33 mouse cellular contexts compared by ENCODE assay signal in the genomic region with DNA sequence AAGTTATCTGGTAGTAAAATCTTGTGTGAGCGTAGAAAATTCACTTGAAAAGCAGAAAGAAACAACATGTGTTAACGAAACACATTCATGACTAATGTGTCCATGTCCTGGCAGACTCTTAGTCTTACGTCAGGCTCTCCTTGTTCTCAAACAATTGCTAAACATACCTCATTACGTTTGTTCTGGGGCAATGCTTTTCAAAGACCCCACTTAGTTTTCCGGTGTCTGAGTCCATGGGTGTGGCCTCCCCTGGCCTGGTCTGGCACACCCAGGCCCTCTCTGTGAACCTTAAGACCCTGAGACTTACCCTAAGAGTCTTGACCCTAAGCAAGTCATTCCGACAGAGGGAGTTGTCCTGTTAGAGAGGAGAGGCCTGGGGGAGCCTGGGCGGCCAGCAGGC. TPM values are rescaled to one million over a fixed set of nuclear protein-coding genes. Genes with fewer than 3 reads are reported as not detected.
DNase-seq lines count a peak whose midpoint lies in the region; ATAC-seq and TF ChIP-seq lines count a peak whose summit lies in the region.
"Had no signal": no experiment of that assay in that cellular context is flagged by ENCODE, and none has a peak within 500 bp of the region (broad histone marks: within the 10 kb centered on the region; RNA-seq: fewer than 3 reads in every experiment).

No protein-coding gene starts in this region.

- H3K36me3 ChIP-seq in liver, embryonic 12.5 days = no peaks in the 10 kb centered on the region
- H3K36me3 ChIP-seq: intestine, embryonic 15.5 days; limb, embryonic 12.5 days; midbrain, embryonic 12.5 days; neural tube, embryonic 13.5 days had no signal

- ATAC-seq in granulocyte monocyte progenitor cell, adult 5-6 weeks (replicated peaks; ENCODE audit: poor library complexity, severe bottlenecking) = peak; percentile 13; the same call in 1 of the 2 replicates
- ATAC-seq in liver, embryonic 12.5 days = no peak
- ATAC-seq: forebrain, embryonic 14.5 days; hindbrain, postnatal 0 days; intestine, embryonic 15.5 days had no signal

- no peak overlapping the region for H3K4me2 ChIP-seq in liver, embryonic 12.5 days
- H3K4me2 ChIP-seq: intestine, embryonic 15.5 days; limb, embryonic 12.5 days; midbrain, embryonic 12.5 days; neural tube, embryonic 13.5 days had no signal

- H3K9me3 ChIP-seq in liver, embryonic 12.5 days (replicated peaks) = no peaks in the 10 kb centered on the region
- H3K9me3 ChIP-seq: intestine, embryonic 15.5 days; limb, embryonic 12.5 days; midbrain, embryonic 12.5 days; neural tube, embryonic 13.5 days had no signal

- WGBS in liver, embryonic 12.5 days (ENCODE audit: insufficient replicate concordance) = 69% methylated on average over 7 of the region's 7 CpGs

- H3K4me1 ChIP-seq in liver, embryonic 12.5 days = no peaks in the 10 kb centered on the region
- H3K4me1 ChIP-seq: intestine, embryonic 15.5 days; limb, embryonic 12.5 days; midbrain, embryonic 12.5 days; neural tube, embryonic 13.5 days had no signal

- no peak for TF ChIP-seq CTCF in gastrocnemius, adult 2 months (IDR thresholded peaks at IDR 0.05)

- no peak overlapping the region for H3K4me3 ChIP-seq in gastrocnemius, adult 2 months
- no peak overlapping the region for H3K4me3 ChIP-seq in liver, embryonic 12.5 days
- H3K4me3 ChIP-seq: intestine, embryonic 15.5 days; limb, embryonic 12.5 days; megakaryocyte, embryonic 14.5 days; midbrain, embryonic 12.5 days; myocyte; neural tube, embryonic 13.5 days had no signal

- no peak for DNase-seq in gastrocnemius, adult 2 months
- no peak for DNase-seq in gastrocnemius, postnatal 4 days (ENCODE audit: low spot score in 2 of 2)
- DNase-seq in NIH3T3 (ENCODE audit: low read depth) = peak; percentile 20
- peak; percentile 42 for DNase-seq in lung, postnatal 14 days
- no peak for DNase-seq in urinary bladder, adult 18-20 months (ENCODE audit: low spot score in 2 of 2)
- no peak for DNase-seq in T-cell, adult 2 months (ENCODE audit: low spot score)
- DNase-seq: adrenal gland, postnatal 10 days; cerebellum, adult 8-10 months; cerebellum, postnatal 36 days; heart, adult 18-20 months; heart, postnatal 14 days; kidney, adult 8-10 months; layer of hippocampus, adult 9-11 months; thymus, postnatal 14 days had no signal

- intact Hi-C loops in gastrocnemius, adult 2 months (cut with DNase I) = no loop called here

- H3K27me3 ChIP-seq in liver, embryonic 12.5 days (replicated peaks) = peaks cover 20% of the 10 kb centered on the region; the same call in 1 of the 2 replicates
- H3K27me3 ChIP-seq: intestine, embryonic 15.5 days; limb, embryonic 12.5 days; neural tube, embryonic 13.5 days had no signal

- peak overlapping the region; percentile 57; the same call in 1 of the 2 replicates for H3K27ac ChIP-seq in gastrocnemius, adult 2 months
- no peak overlapping the region for H3K27ac ChIP-seq in liver, embryonic 12.5 days
- H3K27ac ChIP-seq: hindbrain, postnatal 0 days; intestine, embryonic 15.5 days; kidney, postnatal 0 days; limb, embryonic 12.5 days; midbrain, embryonic 12.5 days; neural tube, embryonic 13.5 days had no signal

- H3K9ac ChIP-seq in liver, embryonic 12.5 days = no peak overlapping the region
- H3K9ac ChIP-seq: intestine, embryonic 15.5 days; limb, embryonic 12.5 days; midbrain, embryonic 12.5 days; neural tube, embryonic 13.5 days had no signal

RNA-seq across cellular contexts. Expression of a gene that starts 19.4 kb away (rescaled TPM):
- total RNA-seq in gastrocnemius, adult 2 months (2021) = under 1 TPM in 1 of 2 experiments, not detected in 1; 0.23 TPM
- total RNA-seq in gastrocnemius, postnatal 4 days (2021) = not detected
- not detected in 2 replicates for total RNA-seq in granulocyte monocyte progenitor cell, adult 5-6 weeks (2014; fragmentation: Nextera tagmentation)
- total RNA-seq in granulocyte monocyte progenitor cell, adult 5-6 weeks (2017) = not detected in 2 replicates
- not detected in 2 replicates for polyA plus RNA-seq in liver, embryonic 12.5 days (2016; fragmentation: Nextera tagmentation; extraction: Ambion mirVana)
- total RNA-seq: heart, adult 18-20 months; heart, postnatal 14 days; left cerebral cortex, postnatal 14 days; liver, adult 2 months had no signal
- polyA plus RNA-seq: embryonic facial prominence, embryonic 11.5 days; heart, embryonic 14.5 days; hindbrain, embryonic 11.5 days; intestine, embryonic 15.5 days; kidney, postnatal 0 days; limb, embryonic 12.5 days; liver, adult 2 months; liver, embryonic 16.5 days; midbrain, embryonic 12.5 days; myocyte; neural tube, embryonic 13.5 days; small intestine, adult 2 months; stomach, embryonic 14.5 days had no signal

RNA-seq across cellular contexts. Expression of a gene that starts 19.5 kb away (rescaled TPM):
- total RNA-seq in gastrocnemius, adult 2 months (2021) = under 1 TPM; 0.64 to 0.73 TPM
- total RNA-seq in gastrocnemius, postnatal 4 days (2021) = 1 to 10 TPM; 1.6 to 1.7 TPM
- 0.36 TPM in 1 of 2 replicates, not detected in the other for total RNA-seq in granulocyte monocyte progenitor cell, adult 5-6 weeks (2014; fragmentation: Nextera tagmentation)
- not detected in 2 replicates for total RNA-seq in granulocyte monocyte progenitor cell, adult 5-6 weeks (2017)
- polyA plus RNA-seq in liver, embryonic 12.5 days (2016; fragmentation: Nextera tagmentation; extraction: Ambion mirVana) = 0.07 and 0.18 TPM in 2 replicates
- total RNA-seq: liver, adult 2 months had no signal
- polyA plus RNA-seq: liver, adult 2 months; myocyte; small intestine, adult 2 months; stomach, embryonic 14.5 days had no signal

RNA-seq across cellular contexts. Expression of a gene that starts 20.8 kb away (rescaled TPM):
- total RNA-seq in gastrocnemius, adult 2 months (2021) = not detected
- total RNA-seq in gastrocnemius, postnatal 4 days (2021) = under 1 TPM; 0.17 to 0.26 TPM
- total RNA-seq in granulocyte monocyte progenitor cell, adult 5-6 weeks (2014; fragmentation: Nextera tagmentation) = 0.47 TPM in 1 of 2 replicates, not detected in the other
- total RNA-seq in granulocyte monocyte progenitor cell, adult 5-6 weeks (2017) = 0.09 TPM in 1 of 2 replicates, not detected in the other
- not detected in 2 replicates for polyA plus RNA-seq in liver, embryonic 12.5 days (2016; fragmentation: Nextera tagmentation; extraction: Ambion mirVana)
- total RNA-seq: heart, adult 18-20 months; heart, postnatal 14 days had no signal
- polyA plus RNA-seq: liver, embryonic 16.5 days had no signal

RNA-seq across cellular contexts. Expression of a gene that starts 45.3 kb away (rescaled TPM):
- total RNA-seq in gastrocnemius, adult 2 months (2021) = under 1 TPM; 0.45 to 0.92 TPM
- total RNA-seq in gastrocnemius, postnatal 4 days (2021) = 1 to 10 TPM; 4.0 to 4.2 TPM
- total RNA-seq in granulocyte monocyte progenitor cell, adult 5-6 weeks (2014; fragmentation: Nextera tagmentation) = 0.82 and 3.8 TPM in 2 replicates
- total RNA-seq in granulocyte monocyte progenitor cell, adult 5-6 weeks (2017) = 0.41 and 0.73 TPM in 2 replicates
- polyA plus RNA-seq in liver, embryonic 12.5 days (2016; fragmentation: Nextera tagmentation; extraction: Ambion mirVana) = 0.42 and 0.48 TPM in 2 replicates

RNA-seq across cellular contexts. Expression of a gene that starts 46.2 kb away (rescaled TPM):
- 10 to 100 TPM; 17.5 to 23.4 TPM for total RNA-seq in gastrocnemius, adult 2 months (2021)
- 10 to 100 TPM; 12.4 to 14.2 TPM for total RNA-seq in gastrocnemius, postnatal 4 days (2021)
- total RNA-seq in granulocyte monocyte progenitor cell, adult 5-6 weeks (2014; fragmentation: Nextera tagmentation) = 7.0 and 12.9 TPM in 2 replicates
- total RNA-seq in granulocyte monocyte progenitor cell, adult 5-6 weeks (2017) = 2.5 and 2.6 TPM in 2 replicates
- 1.2 and 1.4 TPM in 2 replicates for polyA plus RNA-seq in liver, embryonic 12.5 days (2016; fragmentation: Nextera tagmentation; extraction: Ambion mirVana)

Comparison
In these comparisons a context has a peak if more than half of its experiments do, and no peak if none do; other contexts are left out.
1. DNase-seq: peak in NIH3T3 (single experiment) and lung, postnatal 14 days (single experiment); none in gastrocnemius, adult 2 months (single experiment), gastrocnemius, postnatal 4 days (0 of 2), urinary bladder, adult 18-20 months (0 of 2) and T-cell, adult 2 months (single experiment).